Mouse (Mus musculus) urinary bladder, adult 18-20 months (tissue): ENCODE results near the gene A630095N17Rik.

Experiments
- DNase-seq, 2 experiments: peaks; one replicate each; pipeline ENCODE4 v3.0.0; 2022; ENCODE audit warnings: low spot score in 2 of 2, mixed read lengths in 2 of 2

Gene A630095N17Rik

DNA sequence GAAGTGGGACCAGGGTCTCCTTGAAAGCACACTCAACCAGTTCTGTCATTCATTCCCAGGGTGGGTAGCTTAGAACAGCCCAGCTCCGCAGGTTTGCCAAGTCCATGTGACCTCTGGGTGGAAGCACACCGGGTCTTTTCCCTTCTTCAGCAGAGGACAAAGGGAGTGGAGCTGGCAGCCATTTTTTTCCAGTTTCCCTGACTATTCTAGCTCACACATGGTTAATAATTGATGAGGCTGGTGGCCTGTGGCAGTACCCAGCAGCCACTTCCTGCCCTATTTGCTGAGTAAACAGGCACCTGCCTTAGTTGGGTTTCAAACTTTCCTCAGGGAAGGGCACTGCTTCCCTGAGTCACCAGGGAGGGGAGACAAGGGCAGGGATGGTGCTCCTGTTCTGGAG is 17.5 kb downstream of the A630095N17Rik start:
- no peak for DNase-seq

DNA sequence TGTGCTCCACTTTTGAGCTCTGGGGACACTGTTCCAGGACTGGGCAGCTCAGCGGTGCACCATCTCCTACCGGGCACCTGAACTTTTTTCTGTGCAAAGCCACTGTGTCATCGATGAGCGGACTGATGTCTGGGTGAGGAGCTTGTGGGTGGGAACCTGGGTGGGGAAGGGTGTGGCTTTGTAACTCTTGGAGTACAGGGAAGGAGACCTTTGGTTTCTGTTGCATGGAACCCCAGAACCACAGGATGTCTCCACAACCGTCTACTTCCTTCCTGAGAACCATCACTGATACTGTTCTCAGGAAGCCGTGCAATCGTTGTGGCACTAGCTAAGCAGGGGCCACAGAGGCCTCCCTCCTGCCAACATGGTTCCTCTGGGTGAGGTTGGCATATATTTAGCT is 18.8 kb downstream of the A630095N17Rik start:
- no peak for DNase-seq

DNA sequence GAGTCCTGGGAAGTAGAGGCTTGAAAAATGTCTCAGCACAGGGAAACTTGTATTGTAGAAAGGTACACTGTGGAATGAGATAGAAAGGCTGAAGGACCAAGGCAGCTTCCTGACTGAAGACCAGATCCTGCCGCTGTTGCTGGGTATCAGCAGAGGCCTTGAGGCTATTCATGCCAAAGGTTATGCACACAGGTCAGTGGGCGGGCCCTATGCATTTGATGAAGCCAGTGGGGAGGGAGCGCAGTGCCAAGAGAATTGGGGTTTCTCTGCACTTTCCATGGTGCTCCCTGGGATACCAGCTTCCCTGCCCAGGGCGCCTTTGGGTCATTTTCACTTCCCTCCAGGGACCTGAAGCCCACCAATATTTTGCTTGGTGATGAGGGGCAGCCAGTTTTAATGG is 19.4 kb downstream of the A630095N17Rik start:
- no peak for DNase-seq

DNA sequence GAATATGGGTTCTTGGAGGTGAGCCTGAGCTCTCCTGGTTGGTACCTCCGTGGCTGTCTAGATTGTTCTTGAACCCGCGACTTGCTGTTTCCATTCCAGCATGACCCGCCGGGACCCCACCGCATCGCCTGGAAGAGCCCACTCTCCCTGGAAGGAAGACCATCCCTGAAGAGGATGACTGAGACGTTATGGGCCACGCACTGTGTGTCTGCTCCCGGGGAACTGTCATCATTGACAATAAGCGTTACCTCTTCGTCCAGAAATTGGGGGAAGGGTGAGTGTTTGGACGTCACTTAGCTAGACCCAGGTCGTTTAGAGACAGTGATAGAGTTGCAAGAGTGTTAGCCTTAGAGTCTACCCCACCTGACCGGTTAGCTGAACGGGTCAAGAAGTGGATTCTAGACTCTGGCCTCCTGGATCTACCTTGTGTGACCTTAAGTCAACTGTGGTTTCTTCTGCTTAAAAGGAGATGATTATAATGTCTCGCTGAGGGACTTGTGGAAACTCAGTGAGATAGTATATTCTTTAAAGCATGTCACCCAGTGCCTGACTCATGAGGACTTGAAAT is 20.7 kb downstream of the A630095N17Rik start:
- no peak for DNase-seq

DNA sequence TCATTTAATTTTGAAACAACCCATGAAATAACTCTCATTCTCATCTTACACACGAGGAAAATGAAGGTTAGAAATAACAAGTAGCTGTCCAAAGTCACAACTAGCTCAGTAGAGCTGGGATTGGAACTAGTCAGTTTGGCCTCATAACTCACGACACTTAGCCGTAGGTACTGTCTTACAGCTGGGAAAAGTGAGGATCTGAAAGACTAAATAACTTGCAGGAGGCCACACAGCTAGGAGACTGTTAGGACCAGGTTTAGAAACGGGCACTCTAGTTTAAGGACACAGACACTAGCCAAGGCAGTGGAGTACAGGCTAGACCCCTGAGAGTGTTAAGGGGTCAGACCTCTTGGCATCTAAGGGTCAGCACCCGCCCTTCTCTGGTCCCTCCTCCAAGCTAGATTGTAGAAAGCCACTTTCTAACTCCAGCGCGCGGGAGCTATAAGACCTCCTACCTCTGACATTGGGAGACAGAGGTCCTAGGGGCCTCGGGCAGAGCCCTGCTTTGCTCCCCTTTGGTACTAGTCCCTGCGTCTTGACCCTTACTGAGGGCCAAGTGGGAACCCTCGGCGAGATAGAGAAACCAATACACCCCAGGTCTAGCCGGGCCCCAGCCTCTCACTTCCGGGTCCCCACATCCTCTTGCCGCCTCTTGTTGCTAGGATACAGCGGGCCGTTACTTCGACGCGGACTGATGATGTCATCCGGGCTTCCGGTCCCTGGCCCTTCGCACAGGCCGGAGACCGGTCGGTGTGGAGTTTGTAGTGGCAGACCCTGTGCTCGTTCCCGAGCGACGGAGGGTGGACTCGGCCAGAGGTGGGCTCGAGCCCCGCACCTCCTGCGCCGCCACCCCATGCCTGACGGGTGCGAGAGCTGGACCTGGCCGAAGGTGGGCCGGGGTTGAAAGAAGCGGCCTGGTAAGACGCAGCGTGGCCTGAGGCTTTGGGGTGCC is 21.5 kb downstream of the A630095N17Rik start, which contains the start of the genes Glb1l and Stk16:
Gene Glb1l (minus strand): TSS at position 678 of the 952 bp plus-strand sequence.
Gene Stk16 (plus strand): TSS at position 703 of the 952 bp plus-strand sequence.
- peak; percentile 92 to 96 for DNase-seq

DNA sequence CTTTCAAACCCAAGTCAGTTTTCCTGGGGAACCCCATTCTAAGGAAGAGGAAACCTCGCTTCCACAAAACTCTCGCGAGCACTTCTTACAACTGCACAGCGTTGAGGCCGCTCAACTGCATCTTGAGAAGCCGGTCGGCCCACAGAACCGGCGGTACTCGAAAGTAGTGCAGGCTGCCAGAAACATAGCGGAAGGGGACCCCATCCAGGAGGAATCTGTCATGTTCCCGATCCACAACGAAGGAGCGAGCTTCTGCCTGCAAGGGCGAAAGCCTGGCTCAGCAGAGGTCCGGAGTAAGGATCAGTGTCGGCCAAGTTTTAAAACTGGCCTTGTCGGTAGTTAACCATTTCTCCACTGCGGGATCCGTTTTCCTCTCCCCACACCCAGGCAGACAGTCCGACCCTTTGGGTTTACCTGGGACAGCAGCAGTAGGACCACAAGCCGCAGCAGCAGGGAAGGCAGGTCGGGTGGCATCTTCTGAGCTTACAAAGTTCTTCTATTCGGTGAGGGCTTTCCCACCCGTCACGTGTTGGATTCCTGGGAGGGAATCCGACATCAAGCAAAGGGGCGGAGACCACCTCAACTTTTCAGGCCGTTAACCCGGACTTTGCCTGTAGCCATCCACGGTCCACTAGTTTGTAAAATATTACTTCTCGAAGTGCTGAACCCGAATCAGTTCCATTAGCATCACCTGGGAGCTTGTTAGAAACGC is 22.8 kb downstream of the A630095N17Rik start:
- no peak for DNase-seq

DNA sequence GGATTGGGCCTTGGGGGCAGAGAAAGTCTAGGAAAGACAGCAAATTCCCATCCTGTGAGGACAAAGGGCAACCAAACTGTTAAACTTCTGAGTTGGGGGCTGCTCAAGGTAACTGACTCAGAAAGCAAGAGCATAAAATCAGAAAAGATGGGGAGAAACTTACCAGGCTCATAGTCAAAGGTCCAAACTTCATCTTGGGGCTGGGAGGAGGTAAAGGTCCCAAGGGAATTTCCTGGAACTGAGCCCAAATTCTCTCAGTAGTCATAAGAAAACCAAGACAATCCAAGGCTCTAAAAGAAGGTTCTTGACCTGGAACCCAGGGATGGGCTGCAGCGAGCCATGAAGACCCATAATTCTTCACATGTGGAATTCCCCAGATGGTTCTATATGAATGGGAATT is 30.7 kb downstream of the A630095N17Rik start:
- DNase-seq: no peak

DNA sequence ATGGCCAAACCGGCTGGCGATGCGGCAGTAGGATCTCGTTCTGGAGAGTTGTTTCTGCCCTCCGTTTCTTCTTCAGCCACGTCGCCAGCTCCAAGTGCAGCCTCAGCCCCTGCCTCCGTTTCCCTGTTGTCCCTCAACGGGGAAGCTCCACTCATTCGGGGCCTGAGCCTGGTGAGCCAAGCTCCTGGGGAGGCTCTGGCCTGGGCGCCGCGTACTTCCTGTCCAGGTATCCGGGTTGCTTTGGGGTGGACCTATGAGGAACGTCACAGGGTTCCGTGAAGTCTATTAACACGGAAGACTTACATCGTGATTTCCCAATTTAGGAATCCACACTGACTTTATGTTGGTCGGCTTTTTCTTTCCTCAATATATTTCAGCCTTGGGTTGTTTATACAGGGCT is 39.5 kb downstream of the A630095N17Rik start:
- peak in 1 of 2 experiments; percentile 33 for DNase-seq

DNA sequence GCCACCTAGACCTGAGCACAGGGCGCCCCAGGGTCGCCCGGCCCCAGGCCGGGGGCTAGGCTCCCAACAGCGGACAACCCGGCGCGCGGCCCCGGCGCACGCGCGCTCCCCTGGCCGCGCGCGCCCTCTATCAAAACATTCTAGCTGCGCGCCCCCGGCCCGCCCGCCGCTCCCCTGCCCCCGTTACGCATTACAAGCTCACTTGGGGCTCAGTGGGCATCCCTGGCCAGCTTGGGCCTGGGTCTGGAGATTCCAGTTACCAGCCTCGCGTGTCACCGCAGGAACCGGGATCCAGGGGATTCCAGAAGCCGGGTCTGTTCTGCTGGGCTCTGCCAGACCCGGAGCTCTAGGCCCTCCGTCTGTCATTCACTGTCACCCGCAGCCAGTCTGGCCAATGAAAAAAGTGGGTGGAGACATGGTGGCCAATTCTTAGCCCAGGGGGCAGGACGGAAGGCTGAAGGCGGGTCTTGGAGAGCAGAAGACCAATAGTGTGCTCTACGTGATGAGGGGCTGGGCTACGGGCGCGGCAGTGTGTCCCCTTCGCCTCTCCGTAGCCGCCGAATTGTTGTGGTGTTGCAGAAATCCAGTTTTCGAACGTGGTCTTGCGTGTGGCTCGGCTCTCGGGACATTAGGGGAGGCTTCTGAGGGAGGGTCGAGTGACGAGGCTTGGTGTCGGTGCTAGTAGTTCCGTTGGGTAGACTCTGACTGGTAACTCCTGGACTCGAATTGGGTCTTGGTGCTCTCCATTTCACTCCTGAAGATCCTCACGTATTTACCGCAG is 40.1 kb downstream of the A630095N17Rik start, which contains the start of the genes Ankzf1 and Atg9a:
Gene Ankzf1 (plus strand): TSS at position 530 of the 781 bp plus-strand sequence.
Gene Atg9a (minus strand): TSS at position 575 of the 781 bp plus-strand sequence.
- peak; percentile 86 to 96 for DNase-seq

DNA sequence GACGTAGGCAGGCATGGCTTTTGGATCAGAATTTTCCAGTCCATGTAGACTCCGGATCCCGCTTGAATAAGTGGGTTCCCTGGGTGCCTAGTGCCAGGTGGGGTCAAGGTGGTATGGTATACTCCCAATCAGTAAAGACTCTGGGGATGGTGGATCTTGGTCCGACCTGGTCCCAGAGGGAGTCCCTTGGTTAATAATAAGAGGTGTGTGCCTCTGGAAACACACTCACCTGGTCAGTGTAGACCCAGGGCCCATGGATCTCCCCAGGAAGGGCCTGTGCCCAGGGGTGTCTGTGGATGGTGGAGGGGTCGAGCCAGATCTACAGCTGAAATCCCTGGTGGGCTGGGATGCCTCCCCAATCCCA is 40.7 kb downstream of the A630095N17Rik start:
- DNase-seq: no peak

DNA sequence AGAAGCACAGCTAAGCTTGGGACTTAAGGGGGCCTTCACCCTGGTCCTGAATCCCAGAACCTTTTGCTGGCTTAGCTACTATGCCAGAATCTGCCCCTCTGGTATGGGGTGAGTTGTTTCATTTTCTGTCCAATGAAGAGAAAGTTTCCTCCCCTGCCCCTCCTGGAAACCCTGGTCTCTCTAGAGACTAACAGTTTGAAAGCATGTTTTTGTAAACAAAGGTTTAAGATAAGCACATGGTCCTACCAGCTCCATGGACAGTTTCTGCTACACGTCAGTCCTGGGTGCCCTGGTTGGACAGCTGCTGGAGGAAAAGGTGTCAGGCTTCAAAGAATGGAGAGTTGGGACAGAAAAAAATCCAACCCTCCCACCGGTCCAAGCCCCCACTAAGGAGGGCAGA is 41.3 kb downstream of the A630095N17Rik start:
- DNase-seq: no peak

DNA sequence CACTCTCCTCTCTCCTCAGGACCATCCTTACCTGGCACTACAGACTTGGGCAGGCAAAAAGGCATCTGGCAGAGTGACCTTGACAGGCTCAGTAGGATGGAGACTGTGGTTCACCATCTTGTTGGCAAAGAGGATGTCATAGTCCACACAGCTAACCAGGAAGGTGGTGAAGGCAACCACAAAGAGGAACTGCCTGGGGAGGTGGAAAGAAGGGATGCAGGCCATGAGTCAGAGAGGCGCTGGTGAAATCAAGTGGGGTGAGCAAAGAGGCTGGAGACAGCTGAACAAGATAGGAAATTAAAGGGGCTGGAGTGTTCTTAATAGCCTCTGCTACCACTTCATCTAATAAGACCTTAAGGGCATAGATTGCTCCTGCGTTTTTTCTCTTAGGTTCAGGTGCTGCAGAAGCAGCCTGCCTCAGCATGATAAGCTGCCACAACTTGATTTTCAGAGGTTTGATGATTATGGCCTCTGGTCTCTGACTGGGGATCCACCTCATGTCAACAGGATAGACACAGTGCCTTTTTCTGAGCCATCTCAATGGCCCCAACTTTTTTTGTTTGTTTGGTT is 43.9 kb downstream of the A630095N17Rik start:
- no peak for DNase-seq

DNA sequence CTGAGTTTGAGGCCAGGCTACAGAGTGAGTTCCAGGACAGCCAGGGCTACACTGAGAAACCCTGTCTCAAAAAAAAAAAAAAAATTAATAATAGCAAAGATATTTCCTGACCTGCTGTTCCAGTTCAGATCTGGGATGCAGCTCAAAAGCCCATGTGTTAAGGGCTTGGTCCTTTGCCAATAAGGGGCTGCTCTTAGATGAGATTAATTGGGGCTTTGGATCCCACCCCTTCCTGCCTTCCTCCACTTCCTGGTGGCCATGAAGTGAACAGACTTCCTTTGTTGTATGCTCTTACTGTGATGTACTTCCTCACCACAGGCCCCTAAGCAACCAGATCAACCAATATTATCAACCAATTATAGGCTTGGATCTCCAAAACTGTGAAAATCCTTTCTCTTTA is 44.8 kb downstream of the A630095N17Rik start:
- no peak for DNase-seq

DNA sequence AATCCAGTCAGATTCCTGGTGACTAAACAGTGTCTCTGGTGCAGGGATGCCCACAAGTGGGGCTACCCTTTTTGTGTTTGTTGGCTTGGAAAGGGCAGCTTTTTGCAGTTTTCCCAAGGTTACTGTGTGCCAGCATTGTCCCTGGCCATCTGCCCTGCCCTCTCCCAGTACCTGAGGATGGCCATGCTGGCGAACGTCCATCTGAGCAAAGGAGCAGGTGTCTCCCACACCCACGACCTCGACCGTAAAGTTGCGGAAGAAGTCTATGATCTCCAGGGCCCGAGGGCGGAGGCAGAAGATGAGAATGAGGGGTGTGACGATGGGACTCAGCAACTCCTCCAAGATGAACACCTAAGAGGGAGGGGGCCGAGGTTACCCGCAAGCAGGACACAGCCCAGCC is 46.4 kb downstream of the A630095N17Rik start:
- DNase-seq: no peak

DNA sequence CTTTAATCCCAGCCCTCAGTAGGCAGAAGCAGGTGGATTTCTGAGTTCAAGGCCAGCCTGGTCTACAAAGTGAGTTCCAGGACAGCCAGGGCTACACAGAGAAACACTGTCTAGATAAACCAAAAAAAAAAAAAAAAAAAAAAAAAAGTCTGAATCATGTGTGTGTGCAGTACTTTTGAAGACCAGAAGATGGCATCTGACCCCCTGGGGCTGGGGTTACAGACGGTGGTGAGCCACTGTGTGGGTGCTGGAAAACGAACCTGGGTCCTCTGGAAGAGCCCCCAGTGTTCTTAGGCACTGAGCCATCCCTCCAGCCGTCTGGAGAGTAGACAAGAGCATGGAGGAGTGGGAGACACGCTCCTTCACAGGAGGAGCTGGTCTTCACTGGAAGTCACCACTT is 49.7 kb downstream of the A630095N17Rik start:
- DNase-seq: no peak

DNA sequence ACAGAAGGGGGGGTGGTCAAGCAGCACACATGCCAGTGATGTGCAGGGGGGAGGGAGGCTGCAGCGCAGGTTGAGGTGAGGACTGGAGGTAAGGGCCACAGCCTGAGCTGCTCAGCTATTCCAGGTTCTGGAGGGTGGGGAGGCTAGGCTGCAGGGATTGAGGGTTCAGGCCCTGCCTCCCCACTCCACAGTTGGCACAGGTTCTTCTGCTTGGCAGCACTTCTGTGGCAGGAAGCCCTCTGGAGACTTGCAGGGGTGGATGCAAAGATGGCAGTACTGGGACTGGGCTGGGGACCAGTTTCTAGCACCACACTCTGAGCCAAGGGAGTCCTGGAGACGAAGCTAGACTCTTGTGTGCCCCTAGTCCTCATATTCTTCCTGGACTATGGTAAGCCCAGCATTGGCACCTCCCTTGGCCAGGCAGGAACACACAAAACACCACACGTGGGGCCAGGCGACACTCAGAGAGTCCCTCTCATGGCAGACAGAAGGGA is 50.5 kb downstream of the A630095N17Rik start:
- DNase-seq: no peak

DNA sequence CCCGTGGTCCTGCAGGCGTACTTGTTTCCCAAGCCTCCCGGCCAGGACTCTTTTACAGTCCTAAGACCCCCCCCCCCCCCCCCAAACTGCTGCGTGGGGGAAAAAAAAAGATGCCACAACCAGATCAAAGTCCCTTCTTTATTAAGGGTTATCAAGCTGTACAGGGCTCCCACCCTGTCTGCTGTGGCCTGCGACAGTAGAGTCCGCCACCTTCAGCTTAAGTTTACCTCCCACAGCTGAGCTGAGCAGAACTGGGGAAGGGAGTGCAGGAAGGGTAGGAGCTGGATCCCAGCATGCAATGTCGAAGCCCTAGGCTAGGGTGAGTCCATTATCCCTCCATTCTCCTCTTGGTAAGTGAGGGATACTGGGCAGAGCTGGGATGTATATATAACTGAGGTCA is 51.2 kb downstream of the A630095N17Rik start:
- DNase-seq: no peak

DNA sequence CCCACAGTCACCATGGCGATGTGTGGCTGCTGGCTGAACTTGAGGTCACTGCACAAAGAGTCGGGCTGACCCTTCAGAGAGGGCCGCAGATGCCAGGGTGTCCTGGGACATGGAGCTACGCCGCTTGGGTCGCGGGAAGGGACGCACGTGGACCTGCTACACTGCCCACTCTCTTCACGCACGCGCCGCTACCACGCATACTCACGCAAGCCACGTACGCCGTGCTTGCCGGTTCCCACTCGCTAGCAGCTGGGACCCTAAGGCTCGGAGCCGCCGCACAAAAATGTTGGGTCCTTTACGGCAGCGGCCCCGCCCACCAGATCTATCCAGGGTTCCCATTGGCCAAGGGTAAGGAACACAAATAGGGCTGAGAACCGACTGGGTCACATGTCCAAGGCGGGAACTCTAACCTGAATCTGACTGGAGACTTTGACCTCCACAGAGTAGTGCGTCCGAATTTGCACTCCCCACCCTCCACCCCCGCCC is 51.8 kb downstream of the A630095N17Rik start, which contains the start of gene Abcb6:
Gene Abcb6 (minus strand): TSS at position 288 of the 486 bp plus-strand sequence.
- peak; percentile 74 to 75 for DNase-seq

DNA sequence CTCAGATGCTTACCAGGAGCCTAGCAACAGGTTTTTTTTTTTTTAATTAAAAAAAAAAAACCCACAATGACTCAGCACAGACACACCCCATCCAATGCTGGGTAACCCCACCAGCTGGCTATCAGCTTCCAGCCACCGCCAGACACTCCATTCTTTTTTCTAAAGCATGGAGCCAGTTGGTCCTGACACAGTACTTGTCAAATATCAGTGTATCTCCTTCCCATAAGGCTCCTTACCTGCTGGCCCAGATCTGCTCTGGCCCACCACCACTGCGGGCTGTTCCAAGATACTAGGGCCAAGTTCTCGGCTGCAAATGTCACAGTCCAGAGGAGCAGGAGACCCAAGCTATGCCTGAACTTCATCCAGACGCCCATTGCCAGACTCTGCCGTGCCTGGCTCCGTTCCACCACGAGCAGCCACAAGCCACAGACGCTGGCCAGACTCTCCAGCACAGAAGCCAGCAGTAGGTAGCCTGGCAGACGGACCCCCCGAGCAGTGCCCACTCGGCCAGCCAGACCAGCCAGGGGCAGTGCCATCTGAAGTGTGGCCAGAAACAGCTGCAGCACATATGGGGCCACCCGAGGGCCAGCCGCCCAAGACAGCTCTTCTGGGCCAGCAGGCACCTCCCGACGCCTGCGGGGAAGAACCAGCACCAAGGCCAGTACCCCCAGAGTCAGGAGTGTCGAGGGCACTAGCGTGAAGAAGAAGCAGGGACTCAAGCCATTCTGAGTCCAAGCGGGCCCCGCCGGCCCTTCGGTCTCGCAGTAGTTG is 52.4 kb downstream of the A630095N17Rik start:
- peak in 1 of 2 experiments; percentile 39 for DNase-seq
